Mouse (Mus musculus): ENCODE data around the gene Gm12184. TPM values are rescaled to one million over a fixed set of nuclear protein-coding genes. Genes with fewer than 3 reads are reported as not detected.
A peak's percentile ranks its signal among the peaks of the same experiment; 100 is the strongest.

Gm12184 gene
- polyA plus RNA-seq, 1 experiment: 5.3 TPM

- no peak for TF ChIP-seq POLR2A (IDR thresholded peaks at IDR 0.05; ENCODE audit: borderline replicate concordance, extremely low read depth, low read depth, low read length)
- no peak for TF ChIP-seq CTCF (IDR thresholded peaks at IDR 0.05; ENCODE audit: insufficient read depth, low read length)
- 54% methylated on average over 14 of the region's 14 CpGs for WGBS
- Histone ChIP-seq H3K4me3 (replicated peaks; ENCODE audit: extremely low read depth, low read depth, low read length) (no peak overlapping the region), H3K4me1 (ENCODE audit: control insufficient read depth, insufficient read depth, low read length) (no peaks in the 10 kb centered on the region)
- no peak for DNase-seq
Measured at GRCm38 (mm10) chr11:48807563-48808303, 18.7 kb downstream of the Gm12184 start.

GRCm38 (mm10) chr11:48806856-48807562 lies 19.4 kb downstream of the Gm12184 start:
- 66% methylated on average over 21 of the region's 21 CpGs for WGBS
- TF ChIP-seq CTCF (IDR thresholded peaks at IDR 0.05; ENCODE audit: insufficient read depth, low read length) (no peak), POLR2A (IDR thresholded peaks at IDR 0.05; ENCODE audit: borderline replicate concordance, extremely low read depth, low read depth, low read length) (0 out of 2 replicates have a peak, but pooled peaks have one; percentile 10)
- H3K4me3 ChIP-seq (replicated peaks; ENCODE audit: extremely low read depth, low read depth, low read length): no peak overlapping the region
- H3K4me1 ChIP-seq (ENCODE audit: control insufficient read depth, insufficient read depth, low read length): peaks cover 2% of the 10 kb centered on the region; the same call in 1 of the 2 replicates
- no peak for DNase-seq

GRCm38 (mm10) chr11:48804922-48805321 lies 21.5 kb downstream of the Gm12184 start:
- WGBS: 74% methylated on average over 2 of the region's 2 CpGs
- H3K4me3 ChIP-seq (replicated peaks; ENCODE audit: extremely low read depth, low read depth, low read length): no peak overlapping the region
- no peak for DNase-seq
- TF ChIP-seq CTCF (IDR thresholded peaks at IDR 0.05; ENCODE audit: insufficient read depth, low read length): no peak
- no peak for TF ChIP-seq POLR2A (IDR thresholded peaks at IDR 0.05; ENCODE audit: borderline replicate concordance, extremely low read depth, low read depth, low read length)
- peaks cover 12% of the 10 kb centered on the region for H3K4me1 ChIP-seq (ENCODE audit: control insufficient read depth, insufficient read depth, low read length)

GRCm38 (mm10) chr11:48803988-48804387 lies 22.5 kb downstream of the Gm12184 start:
- H3K4me1 ChIP-seq (ENCODE audit: control insufficient read depth, insufficient read depth, low read length): peaks cover 12% of the 10 kb centered on the region
- no peak overlapping the region for H3K4me3 ChIP-seq (replicated peaks; ENCODE audit: extremely low read depth, low read depth, low read length)
- TF ChIP-seq CTCF (IDR thresholded peaks at IDR 0.05; ENCODE audit: insufficient read depth, low read length) (no peak), POLR2A (IDR thresholded peaks at IDR 0.05; ENCODE audit: borderline replicate concordance, extremely low read depth, low read depth, low read length) (no peak)
- 92% methylated on average over 2 of the region's 2 CpGs for WGBS
- DNase-seq: no peak

GRCm38 (mm10) chr11:48801831-48802772 lies 24.4 kb downstream of the Gm12184 start:
- 61% methylated on average over 17 of the region's 17 CpGs for WGBS
- Histone ChIP-seq H3K4me3 (replicated peaks; ENCODE audit: extremely low read depth, low read depth, low read length) (no peak overlapping the region), H3K4me1 (ENCODE audit: control insufficient read depth, insufficient read depth, low read length) (peaks cover 12% of the 10 kb centered on the region)
- TF ChIP-seq POLR2A (IDR thresholded peaks at IDR 0.05; ENCODE audit: borderline replicate concordance, extremely low read depth, low read depth, low read length): no peak
- TF ChIP-seq CTCF (IDR thresholded peaks at IDR 0.05; ENCODE audit: insufficient read depth, low read length): no peak
- no peak for DNase-seq

GRCm38 (mm10) chr11:48799921-48800701 lies 26.3 kb downstream of the Gm12184 start, which contains the start of gene Rack1:
Rack1 (plus strand) TSS chr11:48800332.
- DNase-seq: peak; percentile 90
- WGBS: under 1% methylated on average over 47 of the region's 47 CpGs
- TF ChIP-seq CTCF (IDR thresholded peaks at IDR 0.05; ENCODE audit: insufficient read depth, low read length) (no peak), POLR2A (IDR thresholded peaks at IDR 0.05; ENCODE audit: borderline replicate concordance, extremely low read depth, low read depth, low read length) (peak; percentile 74; the same call in 1 of the 2 replicates)
- peaks cover 12% of the 10 kb centered on the region for H3K4me1 ChIP-seq (ENCODE audit: control insufficient read depth, insufficient read depth, low read length)
- H3K4me3 ChIP-seq (replicated peaks; ENCODE audit: extremely low read depth, low read depth, low read length): peak within 1 kb of the TSS; percentile 90

GRCm38 (mm10) chr11:48798984-48799920 lies 27.2 kb downstream of the Gm12184 start:
- peak overlapping the region; percentile 90 for H3K4me3 ChIP-seq (replicated peaks; ENCODE audit: extremely low read depth, low read depth, low read length)

More at GRCm38 (mm10) chr11:48798984-48799920, 27.2 kb downstream of the Gm12184 start:
- TF ChIP-seq CTCF (IDR thresholded peaks at IDR 0.05; ENCODE audit: insufficient read depth, low read length) (no peak), POLR2A (IDR thresholded peaks at IDR 0.05; ENCODE audit: borderline replicate concordance, extremely low read depth, low read depth, low read length) (no peak)
- DNase-seq: peak; percentile 73
- WGBS: 4% methylated on average over 18 of the region's 18 CpGs
- H3K4me1 ChIP-seq (ENCODE audit: control insufficient read depth, insufficient read depth, low read length): peaks cover 12% of the 10 kb centered on the region

All from lung, adult 2 months (tissue).